Mouse (Mus musculus) Patski (cell line): ENCODE data around the gene Vps8. TPM values are rescaled to one million over a fixed set of nuclear protein-coding genes. Genes with fewer than 3 reads are reported as not detected.

ENCODE experiments used
- ATAC-seq: fragments of 100-300 bp; one replicate; pipeline ENCODE4 v1.8.0; 2021
- CTCF ChIA-PET: fragments of 350-600 bp; sonication (Branson Sonifier 250); formaldehyde crosslinking; loops from one replicate; lab custom pipeline; 2022; ENCODE audit warnings: inconsistent platforms; lab: Charles Lee
- POLR2A ChIA-PET: fragments of 350-600 bp; sonication (Branson Sonifier 250); formaldehyde crosslinking; loops from one replicate; lab custom pipeline; 2022; ENCODE audit warnings: antibody characterized with exemption, inconsistent platforms; lab: Charles Lee
- DNase-seq: peaks from one replicate; pipeline ENCODE4 v3.0.0-alpha.2; 2011; ENCODE audit warnings: low read depth, low spot score
- H3K27me3 ChIP-seq: fragments of 371-371 bp; one replicate; pipeline ENCODE4 v1.5.1; 2021
- CTCF ChIP-seq: fragments of 100-300 bp; IDR thresholded peaks from one replicate; pipeline ENCODE4 v1.5.1; 2021
- in situ Hi-C: fragments of 300-500 bp; cut with MboI; formaldehyde crosslinking; loops from 3 replicates; pipeline ENCODE4 v1.11.1; 2018; ENCODE audit warnings: low pct_unique_long_range_greater_than_20kb, mixed read lengths
- polyA plus RNA-seq: library from polyadenylated mRNA; unstranded; gene quantifications from one replicate; pipeline ENCODE4 v1.2.3, GENCODE M21; 2021

Vps8 gene
- polyA plus RNA-seq, 1 experiment from 2014 or later: 18.9 TPM

DNA sequence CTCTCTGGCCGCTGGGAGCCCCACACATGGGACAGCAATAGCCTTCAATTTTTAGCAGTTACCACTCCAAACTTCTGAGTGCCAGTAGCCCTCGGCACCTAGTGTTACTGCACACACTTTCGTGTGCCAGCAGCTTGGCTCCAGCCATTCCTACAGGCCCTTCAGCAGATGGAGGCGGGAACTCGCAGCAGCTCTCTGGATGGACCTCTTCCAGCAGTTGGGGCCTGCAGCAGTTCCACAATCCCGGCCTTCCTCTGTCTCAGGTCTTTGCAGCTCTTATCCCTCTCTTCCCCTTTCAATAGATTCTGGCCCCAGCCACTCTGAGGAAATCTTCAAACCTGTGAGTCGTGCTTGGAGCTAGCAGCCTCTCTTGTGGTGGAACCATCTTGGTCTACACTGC is 253.9 kb downstream of the Vps8 start:
- TF ChIP-seq CTCF: no peak

DNA sequence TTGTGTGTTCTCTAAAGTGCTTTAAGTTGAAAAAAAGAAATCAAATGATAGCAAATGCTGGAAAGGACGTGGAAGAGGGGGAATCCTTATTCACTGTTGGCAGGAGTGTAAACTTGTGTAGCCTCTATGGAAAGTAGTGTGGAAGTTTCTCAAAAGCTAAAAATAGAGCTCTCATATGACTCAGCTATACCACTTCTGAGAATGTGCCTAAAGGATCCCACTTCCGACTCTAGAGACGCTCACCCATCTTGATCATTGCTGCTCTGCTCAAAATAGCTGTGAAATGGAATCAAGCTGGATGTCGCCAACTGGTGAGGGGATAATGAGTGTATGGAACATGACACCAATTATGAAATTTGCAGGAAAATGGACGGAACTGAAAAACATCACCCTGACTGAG is 264.5 kb downstream of the Vps8 start:
- no peak for ATAC-seq
- in situ Hi-C loops: no loop called here

More for the DNA sequence above, 253.9 kb downstream of the Vps8 start:
- no peak for DNase-seq
- ChIA-PET POLR2A (interaction anchor here (1.1 kb wide), 1 partner anchor 10 kb away, joined by 3 read pairs; no protein-coding TSS in a partner anchor), CTCF (interaction anchor here (2.0 kb wide), 1 partner anchor 16 kb away, joined by 9 read pairs; no protein-coding TSS in a partner anchor)
- in situ Hi-C loops: no loop called here
- no peaks in the 10 kb centered on the region for H3K27me3 ChIP-seq
- ATAC-seq: no peak

DNA sequence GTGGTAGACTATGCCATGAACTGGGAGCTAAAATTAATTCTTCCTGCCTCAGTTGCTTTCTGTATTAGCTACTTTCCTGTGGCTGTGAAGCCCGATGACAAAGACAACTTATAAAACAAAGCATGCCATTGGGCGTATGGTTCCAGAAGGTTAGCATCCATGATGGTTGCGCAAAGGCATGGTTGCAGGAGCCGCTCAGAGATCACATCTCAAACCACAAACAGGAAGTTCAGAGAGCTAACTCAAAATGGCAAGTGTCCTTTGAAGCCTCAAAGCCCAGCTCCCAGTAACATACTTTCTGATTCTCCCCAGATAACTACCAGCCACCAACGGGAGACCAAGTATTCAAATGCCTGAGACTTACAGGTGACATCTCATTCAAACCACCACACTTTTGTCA is 266.2 kb downstream of the Vps8 start:
- H3K27me3 ChIP-seq: no peaks in the 10 kb centered on the region
- ChIA-PET POLR2A (no interaction called here), CTCF (no interaction called here)
- DNase-seq (no peak), ATAC-seq (no peak)
- in situ Hi-C loops: no loop called here
- TF ChIP-seq CTCF: no peak

More for the DNA sequence above, 264.5 kb downstream of the Vps8 start:
- CTCF ChIA-PET: interaction anchor here (1.8 kb wide), 1 partner anchor 16 kb away, joined by 5 read pairs; no protein-coding TSS in a partner anchor
- POLR2A ChIA-PET: interaction anchor here (1.2 kb wide), 1 partner anchor 11 kb away, joined by 3 read pairs; no protein-coding TSS in a partner anchor
- no peak for DNase-seq
- TF ChIP-seq CTCF: no peak
- H3K27me3 ChIP-seq: no peaks in the 10 kb centered on the region

DNA sequence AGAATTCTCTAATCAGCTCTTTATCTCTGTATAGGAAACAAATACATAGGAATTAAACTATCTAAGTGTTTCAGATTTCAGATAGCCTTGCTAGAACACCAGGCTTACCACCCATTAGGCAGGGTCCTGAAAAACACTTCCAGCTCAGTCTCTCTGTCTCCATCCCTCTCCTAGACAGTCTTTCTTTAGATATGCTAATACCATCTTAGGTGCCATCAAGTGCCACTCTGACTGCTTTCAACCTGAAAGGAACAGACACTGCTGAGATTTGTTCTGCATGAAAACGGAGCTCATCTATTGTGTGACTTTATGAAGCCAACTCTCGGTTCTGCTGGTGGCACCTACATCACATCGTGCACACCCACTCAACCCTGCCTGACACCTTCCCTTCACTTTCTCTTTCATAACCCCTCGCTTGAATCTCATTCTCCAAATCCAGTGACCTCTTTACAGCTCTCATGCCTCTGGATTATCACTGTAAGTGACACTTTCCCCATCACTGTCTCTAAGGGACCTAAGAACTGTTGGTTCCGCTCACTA is 267.4 kb downstream of the Vps8 start:
- in situ Hi-C loops: no loop called here
- H3K27me3 ChIP-seq: no peaks in the 10 kb centered on the region
- DNase-seq (no peak), ATAC-seq (no peak)
- ChIA-PET CTCF (interaction anchor here (0.6 to 1.1 kb wide), 3 partner anchors 11 to 74 kb away, joined by 3 to 4 read pairs (median 3); no protein-coding TSS in a partner anchor), POLR2A (no interaction called here)
- no peak for TF ChIP-seq CTCF

DNA sequence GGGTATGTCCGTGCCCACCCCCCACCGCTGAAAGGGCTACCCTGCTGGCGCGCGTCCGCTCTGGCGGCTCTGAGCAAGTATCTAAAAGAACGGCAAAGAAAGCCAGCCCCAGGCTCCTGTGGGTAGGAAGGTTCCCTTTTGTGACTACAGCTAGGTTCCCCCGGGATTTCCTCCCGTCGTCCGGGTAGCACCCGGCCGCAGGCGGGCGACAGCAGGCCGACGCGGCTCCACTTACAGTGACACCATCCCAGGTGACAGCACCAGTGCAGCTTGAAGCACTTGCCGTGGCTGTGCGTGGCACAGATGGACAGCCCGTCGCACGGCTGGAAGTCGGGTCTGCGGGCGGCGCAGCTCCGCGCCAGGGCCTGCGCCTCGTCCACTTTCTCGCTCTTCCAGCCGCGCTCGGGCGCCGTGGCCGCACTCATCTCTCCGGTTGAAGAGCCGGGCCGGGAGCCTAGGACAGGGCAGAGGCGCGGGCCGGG is 271.1 kb downstream of the Vps8 start:
- ChIA-PET POLR2A (no interaction called here), CTCF (interaction anchor here (0.9 to 1.8 kb wide), 2 partner anchors 18 to 34 kb away, joined by 3 to 9 read pairs; no protein-coding TSS in a partner anchor)
- H3K27me3 ChIP-seq: no peaks in the 10 kb centered on the region
- ATAC-seq (peak; percentile 33), DNase-seq (no peak)
- in situ Hi-C loops: no loop called here
- TF ChIP-seq CTCF: no peak

Other genes starting within 250 kb of the Vps8 start
- gene Ephb3, start 218.4 kb upstream of the Vps8 start, polyA plus RNA-seq: 6.3 TPM